ENCODE assay signal across 10 mouse cellular contexts in the genomic region with DNA sequence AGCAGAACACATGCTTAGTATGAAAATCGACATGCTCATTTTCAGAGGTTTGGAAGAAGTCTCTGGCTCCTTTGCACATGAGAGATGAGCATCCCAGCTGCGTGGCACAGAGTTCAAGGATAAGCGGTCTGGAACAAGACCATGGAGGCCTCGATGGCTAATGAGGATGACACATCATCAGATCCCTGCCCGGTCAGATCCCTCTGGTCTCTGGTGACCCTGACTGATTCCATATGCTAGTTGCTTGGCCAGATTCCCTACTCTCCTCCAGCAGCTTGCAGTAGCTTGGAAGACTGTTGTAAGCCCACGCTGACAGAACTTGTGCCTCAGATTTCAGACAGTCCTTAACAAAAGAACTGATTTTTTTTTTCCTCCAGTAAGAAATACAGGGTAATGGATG. TPM values are rescaled to one million over a fixed set of nuclear protein-coding genes. Genes with fewer than 3 reads are reported as not detected.
DNase-seq lines count a peak whose midpoint lies in the region; ATAC-seq lines count a peak whose summit lies in the region.
"Had no signal": no experiment of that assay in that cellular context is flagged by ENCODE, and none has a peak within 500 bp of the region (broad histone marks: within the 10 kb centered on the region; RNA-seq: fewer than 3 reads in every experiment).

No protein-coding gene starts in this region.

- no peak overlapping the region for H3K9ac ChIP-seq in heart, embryonic 11.5 days (ENCODE audit: low read depth, low read length)
- H3K9ac ChIP-seq in intestine, embryonic 16.5 days (ENCODE audit: low read depth, low read length): no peak overlapping the region
- H3K9ac ChIP-seq: midbrain, embryonic 13.5 days had no signal

- ATAC-seq in heart, embryonic 11.5 days (replicated peaks; ENCODE audit: insufficient number of reproducible peaks, low FRiP score, low TSS enrichment): no peak
- peak; percentile 81 for ATAC-seq in intestine, embryonic 16.5 days
- ATAC-seq: midbrain, embryonic 13.5 days had no signal

- H3K27ac ChIP-seq in heart, embryonic 11.5 days (ENCODE audit: low read depth, low read length): no peak overlapping the region
- H3K27ac ChIP-seq in intestine, embryonic 16.5 days (ENCODE audit: low read length): no peak overlapping the region
- H3K27ac ChIP-seq: midbrain, embryonic 13.5 days had no signal

- no peak overlapping the region for H3K4me2 ChIP-seq in heart, embryonic 11.5 days
- no peak overlapping the region for H3K4me2 ChIP-seq in intestine, embryonic 16.5 days (ENCODE audit: low read depth, low read length)
- H3K4me2 ChIP-seq: midbrain, embryonic 13.5 days had no signal

- no peaks in the 10 kb centered on the region for H3K27me3 ChIP-seq in heart, embryonic 11.5 days (ENCODE audit: control insufficient read depth, insufficient read depth, low read length)
- no peaks in the 10 kb centered on the region for H3K27me3 ChIP-seq in intestine, embryonic 16.5 days (replicated peaks; ENCODE audit: control insufficient read depth, insufficient read depth, low read length)
- H3K27me3 ChIP-seq: midbrain, embryonic 13.5 days had no signal

- H3K9me3 ChIP-seq in heart, embryonic 11.5 days (replicated peaks; ENCODE audit: control insufficient read depth, low read length): no peaks in the 10 kb centered on the region
- H3K9me3 ChIP-seq in intestine, embryonic 16.5 days (ENCODE audit: control insufficient read depth, low read length): no peaks in the 10 kb centered on the region
- H3K9me3 ChIP-seq: midbrain, embryonic 13.5 days had no signal

- H3K4me1 ChIP-seq in heart, embryonic 11.5 days (ENCODE audit: control insufficient read depth, insufficient read depth, low read length): no peaks in the 10 kb centered on the region
- H3K4me1 ChIP-seq in intestine, embryonic 16.5 days (ENCODE audit: control insufficient read depth, insufficient read depth, low read length): no peaks in the 10 kb centered on the region
- H3K4me1 ChIP-seq: midbrain, embryonic 13.5 days had no signal

- H3K4me3 ChIP-seq in heart, embryonic 11.5 days (ENCODE audit: low read depth, low read length): no peak overlapping the region
- H3K4me3 ChIP-seq in intestine, embryonic 16.5 days (ENCODE audit: low read length): no peak overlapping the region
- H3K4me3 ChIP-seq: midbrain, embryonic 13.5 days had no signal

- peak; percentile 93 for DNase-seq in heart, adult 11 months
- peak; percentile 56 for DNase-seq in ovary, adult 18-20 months (ENCODE audit: low spot score)
- no peak for DNase-seq in ovary, postnatal 10 days (ENCODE audit: low spot score)
- no peak for DNase-seq in right cerebral cortex, adult 2 months (ENCODE audit: low spot score in 2 of 2)
- DNase-seq in embryo, embryonic 10 days (ENCODE audit: low spot score): no peak
- DNase-seq in thymus, postnatal 14 days: no peak

- 82% methylated on average over 6 of the region's 6 CpGs for WGBS in heart, embryonic 11.5 days (ENCODE audit: insufficient replicate concordance)
- WGBS in intestine, embryonic 16.5 days: 65% methylated on average over 6 of the region's 6 CpGs

- no peaks in the 10 kb centered on the region for H3K36me3 ChIP-seq in heart, embryonic 11.5 days (ENCODE audit: control insufficient read depth, insufficient read depth, low read length)
- H3K36me3 ChIP-seq in intestine, embryonic 16.5 days (ENCODE audit: control insufficient read depth, insufficient read depth, low read length): no peaks in the 10 kb centered on the region
- H3K36me3 ChIP-seq: midbrain, embryonic 13.5 days had no signal

RNA-seq across cellular contexts. Expression of a gene that starts 26.7 kb away (rescaled TPM):
- polyA plus RNA-seq in heart, embryonic 11.5 days (2014; fragmentation: Nextera tagmentation; extraction: Ambion mirVana): 0.62 and 3.8 TPM in 2 replicates
- 5.9 and 14.1 TPM in 2 replicates for polyA plus RNA-seq in intestine, embryonic 16.5 days (2015; fragmentation: Nextera tagmentation; extraction: Ambion mirVana)
- polyA plus RNA-seq: heart, embryonic 14.5 days had no signal

RNA-seq across cellular contexts. Expression of a gene that starts 45.1 kb away (rescaled TPM):
- polyA plus RNA-seq in heart, embryonic 11.5 days (2014; fragmentation: Nextera tagmentation; extraction: Ambion mirVana): 0.52 and 2.7 TPM in 2 replicates
- 11.6 and 19.2 TPM in 2 replicates for polyA plus RNA-seq in intestine, embryonic 16.5 days (2015; fragmentation: Nextera tagmentation; extraction: Ambion mirVana)
- polyA plus RNA-seq: heart, embryonic 14.5 days had no signal

Comparison
In these comparisons a context has a peak if more than half of its experiments do, and no peak if none do; other contexts are left out.
1. DNase-seq: peak in heart, adult 11 months (single experiment) and ovary, adult 18-20 months (single experiment); none in ovary, postnatal 10 days (single experiment), right cerebral cortex, adult 2 months (0 of 2), embryo, embryonic 10 days (single experiment) and thymus, postnatal 14 days (single experiment).